ENCODE assay signal across 28 mouse cellular contexts in the genomic region with DNA sequence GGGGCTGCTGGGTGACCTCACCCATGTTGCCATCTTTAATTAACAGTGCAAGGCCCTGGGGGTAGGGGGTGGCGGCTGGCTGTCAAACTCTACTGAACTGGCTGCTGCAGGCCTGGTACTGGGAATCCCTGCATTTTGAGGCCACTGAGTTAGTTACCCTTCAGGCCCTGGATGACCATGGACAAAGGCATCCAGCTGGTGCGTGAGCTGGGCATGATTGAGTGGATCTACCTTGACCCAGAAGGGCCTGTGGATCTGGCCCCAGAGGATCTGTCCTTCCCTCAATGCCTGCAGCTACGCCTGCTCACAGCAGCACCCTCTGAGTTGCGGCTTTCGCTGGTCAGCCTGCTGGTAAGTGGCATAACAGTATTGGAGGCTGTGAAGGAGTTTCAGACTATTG.
"Had no signal": no experiment of that assay in that cellular context is flagged by ENCODE, and none has a peak within 500 bp of the region (broad histone marks: within the 10 kb centered on the region; RNA-seq: fewer than 3 reads in every experiment).

No protein-coding gene starts in this region.

- ATAC-seq: hindbrain, embryonic 16.5 days; inflammation-experienced regulatory T-cells, adult 6 months; intestine, embryonic 15.5 days; intestine, postnatal 0 days; liver, postnatal 0 days had no signal

- H3K4me3 ChIP-seq: heart, embryonic 10.5 days; heart, embryonic 12.5 days; hindbrain, embryonic 10.5 days; hindbrain, embryonic 12.5 days; intestine, embryonic 15.5 days; layer of hippocampus, adult 2 months; left cerebral cortex, adult 2 months; limb, embryonic 10.5 days; limb, embryonic 12.5 days; liver, embryonic 13.5 days; liver, embryonic 15.5 days had no signal

- H3K27ac ChIP-seq: heart, embryonic 10.5 days; hindbrain, embryonic 10.5 days; hindbrain, embryonic 12.5 days; hindbrain, embryonic 14.5 days; intestine, embryonic 15.5 days; layer of hippocampus, adult 2 months; left cerebral cortex, adult 2 months; limb, embryonic 10.5 days; limb, embryonic 12.5 days; liver, embryonic 13.5 days; liver, embryonic 15.5 days had no signal

- H3K9me3 ChIP-seq: heart, embryonic 10.5 days; heart, embryonic 12.5 days; hindbrain, embryonic 12.5 days; intestine, embryonic 15.5 days; limb, embryonic 10.5 days; limb, embryonic 12.5 days; liver, embryonic 13.5 days; liver, embryonic 15.5 days had no signal

- DNase-seq: gastrocnemius, postnatal 10 days; gastrocnemius, postnatal 25 days; heart, adult 18-20 months; heart, postnatal 10 days; heart, postnatal 4 days; kidney, adult 18-20 months; kidney, adult 8-10 months; kidney, postnatal 10 days; kidney, postnatal 25 days; kidney, postnatal 4 days; liver; liver, embryonic 13.5 days; liver, postnatal 0 days had no signal

- H3K4me1 ChIP-seq: heart, embryonic 10.5 days; hindbrain, embryonic 10.5 days; hindbrain, embryonic 12.5 days; intestine, embryonic 15.5 days; limb, embryonic 10.5 days; limb, embryonic 12.5 days; liver, embryonic 13.5 days; liver, embryonic 15.5 days had no signal

- H3K36me3 ChIP-seq: heart, embryonic 10.5 days; heart, embryonic 12.5 days; hindbrain, embryonic 10.5 days; hindbrain, embryonic 12.5 days; intestine, embryonic 15.5 days; limb, embryonic 10.5 days; limb, embryonic 12.5 days; liver, embryonic 13.5 days; liver, embryonic 15.5 days had no signal

- H3K27me3 ChIP-seq: heart, embryonic 12.5 days; hindbrain, embryonic 12.5 days; intestine, embryonic 15.5 days; limb, embryonic 12.5 days; liver, embryonic 13.5 days; liver, embryonic 15.5 days had no signal

- H3K9ac ChIP-seq: heart, embryonic 12.5 days; hindbrain, embryonic 12.5 days; hindbrain, embryonic 14.5 days; intestine, embryonic 15.5 days; limb, embryonic 12.5 days; liver, embryonic 13.5 days; liver, embryonic 15.5 days; liver, postnatal 0 days had no signal

- H3K4me2 ChIP-seq: heart, embryonic 12.5 days; hindbrain, embryonic 12.5 days; hindbrain, embryonic 14.5 days; intestine, embryonic 15.5 days; limb, embryonic 12.5 days; liver, embryonic 11.5 days; liver, embryonic 13.5 days; liver, embryonic 15.5 days had no signal
